Mouse (Mus musculus) right cerebral cortex, postnatal 36 days (tissue): ENCODE results near the gene App.
A peak's percentile ranks its signal among the peaks of the same experiment; 100 is the strongest.

Experiments
- DNase-seq, 2 experiments: peaks; one replicate each; pipeline ENCODE4 v3.0.0; 2022; ENCODE audit warnings: low spot score in 2 of 2, mixed read lengths in 1 of 2

The App gene

DNA sequence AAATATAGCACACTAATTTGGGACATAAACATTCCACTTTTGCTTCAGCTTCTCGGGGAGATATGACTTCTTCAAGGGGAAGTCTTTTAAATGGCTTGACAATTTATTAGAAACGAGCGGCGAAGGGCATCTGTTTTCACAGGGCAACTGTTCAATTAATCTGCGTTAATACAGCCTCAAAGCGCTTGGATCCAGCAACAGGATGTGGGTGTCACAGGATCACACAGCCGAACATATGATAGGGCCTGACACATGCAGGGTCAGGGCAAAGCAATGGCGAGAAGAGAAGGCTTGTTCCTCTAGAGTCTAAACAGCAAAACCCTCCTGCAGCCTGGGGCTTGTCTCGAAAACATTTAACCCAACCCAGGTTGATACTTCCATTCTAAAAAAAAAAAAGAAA, 22.7 kb downstream of the App start:
- no peak for DNase-seq

DNA sequence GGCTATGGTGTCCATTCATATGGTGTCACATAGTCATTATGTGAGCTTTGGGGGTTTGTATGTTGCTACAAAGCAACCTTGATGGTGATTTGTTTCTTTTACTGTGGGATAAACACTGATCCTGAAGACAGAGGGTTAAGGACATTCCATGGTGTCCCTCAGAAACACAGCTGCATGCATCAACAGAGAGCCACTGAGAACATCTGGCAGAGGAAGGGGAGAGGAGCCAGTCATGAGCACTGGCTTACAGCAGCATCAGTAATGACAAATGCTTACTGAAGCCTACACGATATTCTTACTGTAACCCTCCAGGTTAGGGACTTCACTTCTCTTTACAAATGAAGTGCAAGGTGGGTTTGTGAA, 24.1 kb downstream of the App start:
- DNase-seq: no peak

DNA sequence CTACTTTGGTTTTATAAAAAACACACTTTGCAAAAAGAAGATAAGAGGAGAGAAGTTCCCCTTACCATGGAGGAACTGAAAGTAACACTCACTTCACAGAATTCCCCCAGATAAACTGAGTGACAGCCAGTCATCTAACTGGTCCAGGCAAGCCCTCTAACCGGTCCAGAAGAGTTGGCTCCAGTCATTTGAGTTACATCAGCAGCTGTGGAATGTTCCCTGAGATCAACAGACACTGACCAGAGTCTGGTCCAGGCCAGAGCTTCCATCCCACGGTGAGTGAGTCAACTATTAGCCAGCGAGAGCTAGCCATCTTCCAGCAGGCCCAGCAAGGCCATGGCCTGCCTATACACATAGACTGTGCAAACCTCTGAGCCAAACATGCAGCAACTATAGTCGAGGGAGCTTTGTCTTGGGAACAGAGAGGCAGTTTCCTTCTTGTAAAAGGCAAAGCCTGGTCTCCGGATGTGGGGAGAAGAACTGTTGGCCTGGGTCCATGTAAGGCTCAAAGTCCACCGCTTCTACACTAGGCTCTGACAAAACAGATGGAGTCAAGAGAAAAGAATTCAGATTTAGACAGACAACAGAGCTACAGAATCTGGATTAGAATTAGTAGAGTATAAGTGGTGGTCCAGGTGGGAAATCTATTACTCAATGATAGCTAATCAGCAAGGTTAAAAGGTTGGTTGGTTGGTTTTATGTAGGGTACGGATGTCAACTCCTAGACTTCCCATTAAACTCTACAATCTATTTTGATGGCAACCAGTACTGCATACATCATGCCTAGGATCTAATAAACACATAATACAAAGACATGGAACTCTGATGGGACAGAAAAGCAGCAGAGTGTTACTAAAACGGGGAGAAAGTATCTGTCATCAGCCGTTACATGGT, 24.7 kb downstream of the App start:
- DNase-seq: no peak

DNA sequence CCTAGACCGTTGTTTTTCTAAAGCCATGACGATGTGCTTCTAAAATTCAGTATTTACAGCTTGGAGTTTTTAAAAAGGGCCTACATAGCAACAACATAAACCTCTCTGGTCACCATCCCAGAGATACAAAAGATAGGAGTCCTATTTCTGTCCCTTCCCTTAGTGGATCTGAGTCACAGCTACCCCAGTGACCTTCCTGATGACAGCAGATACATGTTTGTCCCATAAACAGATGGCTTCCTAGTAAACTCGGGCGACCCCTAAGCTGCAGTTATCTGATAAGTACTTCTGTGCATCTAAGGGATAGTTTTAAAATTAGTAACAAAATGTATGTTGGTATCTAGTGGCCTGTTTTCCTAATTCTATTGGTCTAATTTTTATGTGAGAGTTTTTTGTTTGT, 26.1 kb downstream of the App start:
- no peak for DNase-seq

DNA sequence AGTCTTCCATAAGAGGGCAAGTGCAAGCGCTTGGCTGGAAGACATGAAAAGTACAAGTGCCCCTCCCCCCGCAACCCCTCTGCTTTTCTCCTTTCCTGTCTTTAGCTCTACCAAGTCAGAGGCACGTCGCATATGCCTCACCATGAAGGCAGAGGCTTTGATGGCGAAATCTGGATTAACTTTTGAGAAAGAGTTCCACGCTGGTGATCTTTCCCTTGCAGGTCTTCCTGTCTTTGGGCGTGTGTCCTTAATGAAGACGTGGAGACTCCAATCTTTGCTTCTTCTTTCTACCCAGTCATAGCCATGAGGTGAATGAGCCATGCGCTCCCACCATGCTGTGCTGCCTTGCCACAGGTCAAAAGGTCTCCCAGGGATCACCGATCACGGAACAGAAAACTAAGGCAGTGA, 27.8 kb downstream of the App start:
- DNase-seq: no peak

DNA sequence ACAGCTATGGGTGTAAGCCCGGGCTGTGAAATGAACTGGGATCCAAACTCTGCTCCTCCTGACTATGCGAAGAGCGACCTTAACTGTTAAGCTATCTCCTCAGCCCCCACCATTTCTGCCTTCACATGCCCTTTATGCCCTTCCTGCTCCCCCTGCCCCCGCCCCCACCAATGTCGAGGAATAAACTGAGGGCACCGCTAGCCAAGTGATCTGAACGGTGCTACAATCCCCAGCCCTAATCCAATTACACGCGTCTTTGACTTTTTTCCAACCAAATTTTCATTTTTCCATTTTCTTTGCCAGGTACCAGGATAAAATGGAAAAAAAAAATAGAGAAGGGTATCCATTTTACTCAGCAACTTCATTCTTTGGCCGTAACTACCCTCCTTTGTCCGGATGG, 28.2 kb downstream of the App start:
- no peak for DNase-seq

DNA sequence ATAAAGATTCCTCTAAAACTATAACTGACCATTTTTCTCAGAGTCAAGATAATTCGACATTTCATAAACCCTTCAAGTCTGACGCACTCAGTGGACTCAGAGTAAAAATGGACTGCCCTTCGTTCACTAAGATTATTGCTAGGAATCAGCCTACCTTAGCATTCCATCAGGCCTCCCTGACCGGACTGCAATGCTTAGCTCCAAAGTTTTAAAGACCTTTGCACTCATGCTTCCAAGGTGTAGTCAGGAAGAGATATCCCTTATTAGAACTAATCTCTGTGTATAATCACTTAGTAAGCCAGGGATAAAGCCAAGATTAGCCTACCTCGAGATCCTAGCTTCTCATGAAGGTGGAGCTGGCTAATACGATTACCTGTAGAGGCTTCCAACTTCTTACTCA, 29.2 kb downstream of the App start:
- DNase-seq: no peak

DNA sequence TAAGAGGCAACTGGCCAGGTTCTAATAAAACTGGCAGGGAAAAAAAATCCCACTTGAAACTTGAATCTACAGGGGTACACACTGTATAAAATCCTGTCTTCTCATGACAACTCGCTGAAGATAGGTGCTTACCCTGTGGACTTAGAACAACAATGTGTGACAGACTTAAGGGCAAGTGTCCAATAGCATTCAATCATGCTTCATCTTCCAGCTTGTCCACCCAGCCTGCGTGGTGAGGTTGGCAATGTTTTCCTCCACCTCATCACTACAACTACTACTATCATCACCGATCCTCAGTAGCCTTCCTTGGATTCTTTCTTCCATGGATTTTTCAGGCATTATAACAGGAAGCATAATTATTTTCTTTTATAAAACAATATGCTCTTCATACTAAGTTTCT, 29.7 kb downstream of the App start:
- no peak for DNase-seq

DNA sequence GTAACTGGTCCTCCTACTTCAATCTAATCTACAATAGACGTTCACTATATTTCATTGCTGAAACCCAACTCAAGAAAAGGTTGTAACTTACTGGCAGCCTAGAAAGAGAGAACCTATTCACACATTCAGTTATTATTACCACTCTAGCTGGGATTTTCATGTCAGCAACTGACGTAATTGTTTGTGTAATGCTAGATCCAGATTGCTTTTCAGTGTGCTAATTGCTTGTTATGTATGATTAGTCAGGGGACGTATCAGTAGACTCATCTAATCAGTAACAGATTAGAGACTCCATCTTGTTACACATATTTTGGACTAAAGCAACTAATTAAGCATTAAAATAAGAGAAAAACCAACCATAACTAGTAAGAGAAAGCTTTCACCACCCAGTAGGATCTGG, 30.4 kb downstream of the App start:
- no peak for DNase-seq

DNA sequence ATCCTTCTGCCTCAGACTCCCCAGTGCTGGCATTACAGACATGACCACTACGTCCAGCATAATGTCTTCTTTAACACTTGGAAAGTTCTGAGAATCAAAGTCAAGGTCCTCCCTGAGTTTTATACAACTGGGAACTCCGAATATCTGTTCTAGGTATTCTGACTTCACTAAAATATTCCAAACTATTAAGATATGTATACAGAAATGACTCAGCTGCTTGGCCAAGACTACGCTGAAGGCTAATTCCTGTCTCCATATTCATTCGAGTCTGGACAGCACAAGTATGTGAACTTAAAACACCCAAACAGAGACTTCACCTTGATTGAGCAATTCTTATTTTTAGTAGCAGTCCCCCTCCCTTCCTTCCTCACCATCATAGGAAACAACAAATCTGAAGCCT, 32.2 kb downstream of the App start:
- no peak for DNase-seq

DNA sequence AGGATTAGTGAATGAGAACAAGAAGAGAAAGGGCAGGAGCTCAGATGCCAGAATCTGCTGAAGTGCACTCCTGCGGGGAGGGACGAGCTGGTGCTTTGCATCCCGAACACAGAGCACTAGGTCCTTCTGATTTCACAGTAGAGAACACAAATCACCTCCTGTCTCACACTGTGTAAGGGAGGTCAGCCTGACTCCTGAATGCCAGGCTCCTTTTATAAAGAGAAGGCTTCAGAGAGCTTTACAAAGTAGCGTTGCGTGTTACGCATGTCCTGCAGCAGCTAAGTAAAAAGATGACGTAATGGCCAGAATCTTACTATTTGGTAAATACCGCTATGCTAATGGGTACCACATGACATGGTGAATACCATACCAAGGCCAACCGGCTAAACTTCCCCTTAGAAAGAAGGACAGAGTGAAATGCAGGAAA, 34.4 kb downstream of the App start:
- no peak for DNase-seq

DNA sequence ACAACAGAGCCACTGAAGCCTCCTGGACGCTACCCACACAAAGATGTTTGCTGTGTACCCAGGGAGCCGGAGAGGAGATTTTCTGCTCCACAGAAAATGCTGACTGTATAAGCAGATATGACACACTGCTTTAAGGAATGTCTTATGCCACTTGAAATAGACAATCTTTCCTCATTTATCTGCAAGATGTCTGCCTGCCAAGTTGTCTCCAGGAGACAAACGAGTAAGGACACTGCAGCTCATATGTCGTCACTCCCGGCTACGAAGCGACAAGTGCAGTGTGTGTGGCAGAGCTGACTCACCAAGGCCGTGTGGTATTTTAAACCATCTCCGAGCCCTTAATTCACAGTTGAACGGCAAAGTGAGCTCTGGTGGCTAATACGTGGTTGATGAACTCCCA, 36.2 kb downstream of the App start:
- DNase-seq: peak; percentile 65 to 90

DNA sequence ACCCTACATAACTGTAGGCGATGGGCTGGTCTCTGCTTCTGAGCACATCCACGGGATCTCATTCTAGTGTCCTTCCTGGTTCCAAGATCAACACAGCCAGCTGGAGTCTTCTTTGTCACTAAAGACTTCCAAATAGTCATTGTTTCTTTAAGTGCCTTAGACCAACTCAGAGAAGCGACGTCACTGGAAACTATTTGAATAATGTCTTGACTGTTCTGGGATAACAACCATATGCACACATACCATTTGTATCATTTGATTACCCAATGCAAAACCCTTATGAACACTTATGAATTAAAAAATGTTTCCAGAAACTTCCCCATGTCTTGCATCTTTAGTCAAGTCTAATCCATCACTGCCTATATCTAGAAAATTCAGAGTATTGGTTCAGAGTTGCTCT, 37.5 kb downstream of the App start:
- DNase-seq: no peak

DNA sequence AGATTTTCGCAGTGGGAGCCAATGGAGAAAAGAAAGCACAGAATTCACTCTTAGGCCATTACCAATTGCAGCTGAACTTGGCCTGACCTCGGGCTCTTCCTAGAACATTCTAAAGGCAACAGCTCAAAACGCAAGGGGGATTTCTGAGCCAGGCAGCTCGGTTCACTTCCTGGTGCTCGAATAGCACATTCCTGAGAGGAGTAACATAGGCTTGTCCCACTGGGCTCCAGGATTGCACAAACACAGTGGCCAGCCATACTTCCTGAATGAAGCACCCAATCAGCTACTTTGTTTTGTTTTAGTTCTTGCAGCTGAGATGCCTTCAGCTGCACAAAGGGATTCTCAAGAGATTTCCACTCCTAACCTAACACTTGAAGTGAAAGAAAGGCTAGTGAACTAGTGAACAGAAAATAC, 40.1 kb downstream of the App start:
- DNase-seq: no peak

DNA sequence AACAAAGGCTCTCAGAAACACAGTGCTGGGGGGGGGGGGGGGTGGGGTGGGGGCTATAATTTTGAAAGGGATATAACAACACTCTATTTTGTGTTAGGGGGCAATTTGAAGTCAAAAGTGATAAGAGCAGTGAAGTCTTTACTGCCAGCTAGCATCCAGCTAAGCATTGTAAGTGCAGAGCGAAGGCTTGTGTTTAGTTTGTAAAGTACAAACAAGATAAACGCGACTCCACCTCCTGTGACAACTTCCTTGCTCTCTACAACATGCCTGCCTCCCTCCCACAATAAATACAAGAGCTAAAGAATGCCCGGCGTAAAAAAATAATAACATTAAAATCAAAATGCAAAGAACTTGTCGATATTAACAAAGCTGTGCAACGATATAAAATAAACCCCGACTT, 40.5 kb downstream of the App start:
- no peak for DNase-seq

DNA sequence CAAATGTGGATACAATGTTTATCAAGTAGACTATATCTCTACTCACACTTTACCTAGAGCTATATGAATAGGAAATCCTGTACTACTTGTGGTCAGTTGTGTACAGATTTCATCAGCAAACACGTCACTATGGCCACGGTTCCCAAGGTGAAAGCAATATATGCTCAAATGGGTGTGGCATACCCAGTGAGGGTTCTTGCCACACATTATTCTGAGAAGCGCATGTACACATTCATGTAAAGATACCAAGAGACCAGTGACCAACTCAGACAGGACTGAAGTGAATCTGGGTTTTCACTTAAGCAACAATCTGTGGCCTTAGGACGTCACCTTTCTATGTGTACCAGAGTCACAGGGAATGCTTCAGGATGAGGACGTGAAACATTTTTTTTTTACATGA, 41.4 kb downstream of the App start:
- DNase-seq: no peak

DNA sequence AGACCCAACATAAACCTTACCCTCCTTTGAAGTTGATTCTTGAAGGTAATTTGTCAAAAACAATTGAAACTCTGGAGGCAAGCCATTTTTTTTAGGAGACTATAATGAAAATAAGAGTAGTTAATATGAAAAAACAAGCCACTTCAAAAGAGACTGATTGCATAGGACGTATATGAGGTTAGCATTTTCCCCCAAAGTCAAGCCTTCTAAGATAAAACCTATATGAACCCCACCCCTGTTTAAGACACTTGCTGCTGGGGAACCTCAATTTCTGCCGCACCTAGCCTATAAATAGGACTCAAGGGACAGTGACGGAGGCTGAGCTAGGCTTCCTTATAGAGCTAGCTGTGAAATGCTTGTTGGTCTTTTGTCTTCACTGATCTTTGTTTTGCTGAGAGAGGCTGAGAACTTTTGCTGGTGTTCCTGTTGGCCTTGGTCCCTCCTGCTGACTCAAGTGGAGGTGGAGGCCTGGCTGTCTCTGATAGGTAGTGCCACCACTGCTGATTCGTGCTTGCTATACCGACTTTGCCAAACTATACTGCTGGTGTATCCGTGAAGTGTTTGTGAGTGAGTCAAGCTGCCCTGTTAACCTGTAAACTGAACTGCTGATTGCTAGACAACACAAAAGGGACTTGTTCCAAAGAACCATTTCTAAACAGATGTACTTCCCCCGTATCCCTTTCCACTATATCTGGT, 42.6 kb downstream of the App start:
- no peak for DNase-seq

DNA sequence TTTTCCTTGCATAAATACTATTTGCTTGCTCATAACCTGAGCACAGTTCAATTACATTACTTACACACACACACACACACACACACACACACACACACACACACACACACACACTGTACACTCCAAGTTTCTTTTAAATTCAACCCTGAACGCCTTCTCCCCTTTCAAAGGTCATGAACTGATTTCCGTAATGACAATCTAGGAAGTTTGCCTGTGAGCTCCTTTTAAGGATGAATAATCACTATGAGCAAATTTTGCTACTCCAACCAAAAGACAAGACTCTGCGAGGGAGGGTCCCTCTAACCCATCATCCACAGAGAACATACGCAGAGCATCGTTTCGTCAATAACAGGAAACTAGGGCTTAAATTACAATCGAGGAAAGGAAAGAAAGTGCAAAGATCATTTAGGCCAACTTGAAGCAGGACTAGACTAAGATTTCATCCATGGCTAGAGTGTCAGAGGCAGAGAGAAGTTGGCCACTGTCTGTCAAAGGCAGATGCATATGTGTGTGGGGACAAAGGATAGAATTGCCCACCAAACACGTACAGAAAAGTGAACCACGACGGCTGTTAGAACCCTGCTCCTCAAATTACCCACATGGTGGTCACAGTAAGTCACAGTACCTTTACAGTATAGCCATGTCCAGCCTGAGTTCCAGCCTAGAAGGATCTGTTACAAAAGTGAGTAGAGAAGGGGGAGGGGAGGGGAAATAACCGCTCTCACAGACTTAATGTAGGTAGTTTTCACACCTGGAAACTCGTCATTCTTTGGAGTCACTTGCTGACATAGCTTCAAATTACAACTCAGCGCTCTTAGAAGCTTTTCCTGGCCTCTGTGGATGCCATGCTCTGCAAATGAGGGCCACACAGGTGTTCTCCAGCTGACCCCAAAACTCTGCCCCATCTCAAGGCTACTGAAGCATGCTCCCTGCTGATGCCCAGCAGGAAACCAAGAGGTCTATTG, 44.6 kb downstream of the App start:
- DNase-seq: no peak

DNA sequence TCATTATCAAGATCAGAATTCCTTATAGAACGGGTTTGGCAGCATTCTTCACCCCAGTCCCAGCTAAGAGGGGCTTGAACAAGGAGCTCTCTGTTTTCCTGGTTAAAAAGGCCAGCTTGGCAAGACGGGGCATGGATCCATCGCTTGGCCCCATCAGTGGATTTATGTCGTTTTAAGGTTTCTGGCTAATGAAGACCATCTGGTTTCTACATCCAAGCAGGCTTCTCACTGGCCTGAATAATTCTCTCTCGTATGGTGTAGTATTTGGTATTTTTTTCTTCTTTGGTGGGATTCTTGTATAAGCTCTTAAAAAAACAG, 45.3 kb downstream of the App start:
- no peak for DNase-seq

DNA sequence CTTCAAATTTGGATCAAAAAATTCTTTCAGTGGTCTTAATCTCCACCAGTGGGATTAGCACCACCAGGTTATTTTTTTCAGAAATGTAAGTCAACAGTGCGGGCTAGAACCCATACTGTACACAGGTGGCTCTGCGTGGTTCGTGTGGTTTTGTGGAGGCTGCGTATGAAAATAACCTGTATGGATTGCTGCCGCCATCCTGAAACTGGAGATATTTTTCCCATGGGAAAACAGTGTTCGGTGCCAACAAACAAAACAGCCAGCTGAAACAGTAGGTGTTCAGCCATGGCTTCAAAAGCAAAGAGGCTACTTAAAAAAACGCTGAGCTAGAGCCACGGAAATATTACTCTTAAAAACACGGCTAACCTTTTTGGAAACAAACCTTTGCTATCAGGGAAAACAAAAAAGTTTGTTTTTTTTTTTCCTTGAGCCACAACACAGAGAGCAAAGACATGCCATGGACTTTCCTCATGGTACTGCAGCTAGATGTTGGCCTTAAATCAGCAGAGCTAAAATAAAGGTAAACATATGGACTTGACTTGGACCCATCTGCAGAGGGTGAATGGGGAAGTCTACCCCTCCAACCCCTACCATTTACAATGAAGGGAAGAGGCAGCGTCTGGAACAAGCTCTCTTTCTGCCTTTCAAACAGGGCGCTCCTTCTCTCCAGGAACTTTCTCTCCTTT, 45.8 kb downstream of the App start:
- DNase-seq: no peak

DNA sequence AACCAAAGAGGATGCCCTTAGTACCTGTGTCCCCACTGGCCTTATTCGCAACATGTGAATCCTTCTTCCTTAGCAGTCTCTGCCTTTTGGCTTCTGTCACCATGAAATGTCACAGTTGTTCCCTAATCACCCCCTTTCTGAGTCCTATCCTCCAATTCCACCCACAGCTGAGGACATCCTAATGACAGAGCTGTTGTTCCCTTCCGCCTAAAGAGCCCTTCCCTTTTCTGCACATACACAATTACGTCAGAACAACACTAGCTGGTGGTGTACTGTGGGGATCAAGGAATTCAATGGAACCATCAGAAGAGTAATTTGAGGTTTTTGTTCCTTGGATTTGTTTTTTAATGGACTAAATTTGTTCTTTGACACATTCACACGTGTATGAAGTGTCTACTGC, 48.9 kb downstream of the App start:
- DNase-seq: no peak

DNA sequence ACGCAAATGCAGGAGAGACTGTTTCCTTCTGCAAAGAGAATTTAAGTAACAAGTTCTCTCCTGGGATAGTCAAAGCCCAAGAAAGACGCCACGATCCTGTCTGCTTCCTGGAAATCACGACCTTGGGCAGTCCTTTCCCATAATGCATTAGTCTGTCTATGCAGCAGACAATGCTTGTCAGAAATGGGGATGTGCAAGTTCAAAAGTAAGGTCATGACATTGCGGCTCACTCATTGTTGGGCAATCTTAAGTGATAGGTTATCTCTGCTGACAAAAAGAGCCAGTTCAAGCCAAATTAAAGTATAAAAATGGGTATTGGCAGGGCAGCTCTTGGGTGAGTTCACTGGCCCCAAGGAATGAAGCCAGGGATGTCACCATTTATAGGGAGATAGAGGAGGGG, 51.6 kb downstream of the App start:
- DNase-seq: no peak
